Mouse (Mus musculus) cerebral cortex, adult 2 months (tissue): ENCODE results near the gene Src.

Experiments
- WGBS: fragments of 180-500 bp; shearing (Covaris S2); methylation state at CpG from one replicate; pipeline ENCODE4 v1.1.7; 2018; 5-methylcytosine and 5-hydroxymethylcytosine counted together

The Src gene

GRCm38 (mm10) chr2:157418206-157418605, at the start of gene Src:
Src (plus strand) TSS chr2:157418444.
- 58% methylated on average over 13 of the region's 13 CpGs for WGBS

GRCm38 (mm10) chr2:157371696-157372095, 46.5 kb upstream of the Src start:
- WGBS: 65% methylated on average over 6 of the region's 6 CpGs

DNA sequence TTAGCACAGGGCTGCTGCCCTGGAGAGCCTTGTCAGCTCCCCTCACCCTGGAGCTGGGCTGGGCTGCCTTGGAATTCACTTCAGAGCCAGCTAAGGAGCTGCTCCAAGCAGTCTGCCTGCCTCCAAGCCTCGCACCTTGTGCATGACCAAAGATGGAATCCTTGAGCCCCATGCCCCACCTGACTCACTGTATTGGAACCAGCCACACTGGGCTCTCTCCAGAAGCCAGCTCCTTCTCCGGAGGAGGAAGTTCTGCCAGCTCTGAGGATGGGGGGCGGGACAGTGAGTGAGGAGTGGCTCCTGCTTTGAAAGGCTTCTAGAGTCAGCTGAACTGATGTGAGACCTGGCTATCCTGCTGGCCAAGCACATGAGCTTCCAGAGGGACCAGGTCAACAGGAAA, 44.6 kb upstream of the Src start:
- 45% methylated on average over 3 of the region's 3 CpGs for WGBS

GRCm38 (mm10) chr2:157375051-157375450, 43.2 kb upstream of the Src start:
- 65% methylated on average over 8 of the region's 8 CpGs for WGBS

- 50% methylated on average over 14 of the region's 14 CpGs for WGBS
These were observed 42.2 kb upstream of the Src start for GRCm38 (mm10) chr2:157375794-157376757.

GRCm38 (mm10) chr2:157376995-157377394, 41.2 kb upstream of the Src start:
- 60% methylated on average over 3 of the region's 3 CpGs for WGBS

DNA sequence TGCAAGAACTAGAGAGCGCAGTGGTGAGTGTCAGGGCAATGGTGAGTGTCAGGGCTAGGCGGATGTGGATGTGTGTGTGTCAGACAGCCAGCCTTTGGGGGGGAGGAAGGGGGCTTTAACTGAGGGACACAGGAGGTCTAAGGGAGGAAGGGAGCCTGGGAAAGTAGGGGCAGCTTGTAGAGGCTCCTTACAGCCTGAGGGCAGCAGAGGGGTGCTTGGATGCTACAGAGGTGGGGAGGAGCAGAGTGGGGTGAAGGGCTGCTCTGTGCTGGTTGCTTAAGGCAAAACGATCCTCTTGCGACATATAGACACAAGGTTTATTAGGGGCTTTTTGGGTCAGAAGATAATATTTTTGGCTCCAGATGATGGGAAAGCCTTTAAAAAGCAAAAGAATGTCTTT, 33.4 kb upstream of the Src start:
- WGBS: 70% methylated on average over 4 of the region's 4 CpGs

DNA sequence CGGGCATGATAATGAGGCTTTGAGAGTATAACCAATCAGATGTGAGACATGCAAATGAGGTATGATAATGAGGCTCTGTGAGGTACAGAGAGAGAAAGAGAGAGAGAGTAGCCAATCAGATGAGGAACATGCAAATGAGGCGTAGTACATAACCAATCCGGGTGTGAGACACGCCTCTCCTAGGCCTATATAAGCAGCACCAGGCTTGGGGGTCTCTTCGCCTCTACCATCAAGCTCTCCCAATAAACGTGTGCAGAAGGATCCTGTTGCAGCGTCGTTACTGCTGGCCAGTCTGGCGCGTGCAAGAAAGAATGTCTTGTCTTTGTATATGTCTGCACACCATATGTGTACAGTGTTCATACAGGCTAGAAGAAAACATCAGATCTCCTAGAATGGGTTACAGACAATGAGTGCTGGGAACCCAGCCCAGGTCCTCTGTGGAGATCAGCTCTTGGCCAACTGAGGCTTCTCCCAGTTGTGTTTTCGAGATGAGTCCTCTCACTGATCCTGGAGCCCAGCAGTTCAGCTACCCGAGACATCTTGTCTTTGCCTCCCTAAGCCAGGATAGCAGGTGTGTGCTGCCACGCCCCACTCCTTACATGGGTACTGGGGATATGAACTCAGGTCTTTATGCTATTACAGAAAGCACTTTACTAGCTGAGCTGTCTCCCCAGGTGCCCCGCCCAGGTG, 29.2 kb upstream of the Src start:
- 87% methylated on average over 14 of the region's 14 CpGs for WGBS

- WGBS: 89% methylated on average over 7 of the region's 7 CpGs
These were observed 28.7 kb upstream of the Src start for GRCm38 (mm10) chr2:157389591-157389921.

DNA sequence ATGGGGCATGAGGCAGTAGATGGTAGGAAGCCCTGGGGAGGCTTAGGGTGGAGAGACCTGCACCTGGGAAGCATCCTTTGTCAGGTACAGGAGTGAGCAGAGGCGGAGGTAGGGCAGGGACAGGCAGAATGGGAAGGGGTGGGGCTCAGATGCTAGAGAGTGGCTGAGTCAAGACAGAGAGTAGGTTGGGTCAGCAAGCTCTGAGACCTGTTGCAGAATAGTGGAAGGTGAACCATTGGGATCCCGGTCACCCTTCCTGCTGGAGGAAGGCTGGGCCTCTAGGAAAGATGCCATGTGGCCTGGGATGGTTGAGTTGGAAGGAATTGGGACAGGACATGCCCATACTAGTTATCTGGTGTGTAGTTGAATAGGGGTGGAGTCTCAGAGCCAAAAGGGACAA, 25.9 kb upstream of the Src start:
- WGBS: 97% methylated on average over 2 of the region's 2 CpGs

GRCm38 (mm10) chr2:157393549-157393948, 24.7 kb upstream of the Src start:
- WGBS: 98% methylated on average over 4 of the region's 4 CpGs

DNA sequence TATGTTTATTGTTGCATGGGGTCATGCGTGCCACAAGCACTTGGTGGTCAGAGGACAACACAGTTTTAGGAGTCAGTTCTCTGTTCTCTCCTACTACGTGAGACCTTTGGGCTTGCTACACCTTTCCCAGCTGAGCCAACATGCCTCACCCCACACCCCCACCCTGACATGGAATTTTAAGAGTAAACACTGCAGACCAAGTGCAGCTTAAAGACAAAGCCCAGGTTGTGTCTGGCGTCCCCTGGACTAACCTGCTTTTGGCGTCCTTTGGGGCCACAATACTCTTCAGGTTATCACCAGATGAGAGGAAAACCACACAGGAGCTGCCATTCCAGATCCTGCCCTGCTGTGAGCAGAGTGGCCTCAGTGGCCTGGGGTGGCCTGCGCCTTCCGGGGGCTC, 23.4 kb upstream of the Src start:
- 71% methylated on average over 6 of the region's 6 CpGs for WGBS

- WGBS: 43% methylated on average over 5 of the region's 5 CpGs
These were observed 22.9 kb upstream of the Src start for GRCm38 (mm10) chr2:157395371-157395770.

DNA sequence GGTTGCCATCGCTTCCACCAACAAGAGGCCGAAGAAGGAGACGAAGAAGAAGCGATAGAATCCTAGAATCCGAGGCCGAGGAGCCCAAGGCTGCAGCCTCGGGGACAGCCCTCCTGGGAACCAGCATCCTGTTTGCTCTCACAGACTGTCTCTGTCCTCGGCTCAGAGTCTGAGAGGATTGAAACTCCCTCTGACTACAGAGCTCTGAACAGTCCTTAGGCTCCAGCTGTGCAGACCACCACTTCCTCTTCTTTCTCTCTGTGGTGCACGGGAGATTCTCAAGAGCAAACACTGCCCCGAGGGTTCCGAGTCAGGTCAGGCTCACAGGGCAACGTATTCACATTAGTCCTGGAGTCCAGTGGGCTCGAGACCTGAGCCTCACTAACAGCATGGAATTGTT, 22.3 kb upstream of the Src start:
- 60% methylated on average over 13 of the region's 13 CpGs for WGBS

DNA sequence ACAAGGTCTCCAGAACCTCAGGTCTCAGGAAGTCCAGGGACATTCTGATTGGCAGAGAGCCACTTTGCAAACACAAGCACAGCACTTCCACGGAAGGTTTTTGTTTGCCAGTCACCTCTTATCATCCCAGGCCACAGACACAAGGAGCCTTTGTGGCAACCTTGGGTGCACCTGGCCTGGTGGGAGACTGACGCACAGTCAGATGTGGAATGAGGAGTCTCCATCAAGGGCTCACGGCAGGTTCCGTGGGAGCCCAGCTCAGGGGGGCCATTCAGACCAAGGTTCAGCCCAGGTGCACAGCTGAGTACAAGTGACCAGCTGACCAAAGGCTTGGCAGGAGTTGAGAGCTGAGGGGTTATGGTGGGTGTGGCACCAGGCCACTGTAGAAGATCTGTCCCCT, 20.9 kb upstream of the Src start:
- WGBS: 88% methylated on average over 4 of the region's 4 CpGs

DNA sequence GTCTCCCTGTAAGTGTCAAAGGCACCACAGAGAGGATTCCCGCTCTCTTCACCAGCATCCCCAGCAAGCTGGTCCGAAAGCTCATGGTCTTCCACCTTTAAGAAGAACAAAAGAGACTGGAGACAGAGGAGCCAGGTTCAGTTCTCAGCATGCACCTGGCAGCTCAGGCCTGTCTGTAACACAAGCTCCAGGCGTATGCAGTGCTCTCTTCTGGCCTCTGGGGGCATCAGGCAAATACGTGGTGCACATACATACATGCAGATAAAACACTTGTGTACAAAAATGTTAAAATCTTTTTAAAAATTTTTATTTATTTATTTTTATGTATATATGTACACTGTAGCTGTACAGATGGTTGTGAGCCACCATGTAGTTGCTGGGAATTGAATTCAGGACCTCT, 19.7 kb upstream of the Src start:
- 97% methylated on average over 4 of the region's 4 CpGs for WGBS

DNA sequence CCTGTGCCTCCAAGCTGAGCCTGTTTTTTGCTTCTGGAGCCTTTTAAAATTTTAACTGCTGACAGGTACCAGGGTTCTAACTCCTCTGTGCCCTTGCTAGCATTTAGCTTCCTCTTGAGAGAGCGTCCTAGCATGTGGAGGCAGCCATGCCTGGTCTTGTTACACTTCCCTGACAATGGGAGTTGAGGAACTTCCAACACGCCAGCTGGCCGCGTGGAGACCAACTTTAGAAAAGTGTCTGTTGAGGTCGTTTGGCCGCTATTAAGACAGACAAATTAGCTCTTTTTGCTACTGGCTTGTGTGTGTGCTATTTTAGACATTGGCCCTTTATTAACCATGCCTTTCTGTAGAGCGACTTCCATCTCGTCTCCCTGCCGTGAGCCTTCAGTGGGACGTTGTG, 18.4 kb upstream of the Src start:
- 59% methylated on average over 10 of the region's 10 CpGs for WGBS

DNA sequence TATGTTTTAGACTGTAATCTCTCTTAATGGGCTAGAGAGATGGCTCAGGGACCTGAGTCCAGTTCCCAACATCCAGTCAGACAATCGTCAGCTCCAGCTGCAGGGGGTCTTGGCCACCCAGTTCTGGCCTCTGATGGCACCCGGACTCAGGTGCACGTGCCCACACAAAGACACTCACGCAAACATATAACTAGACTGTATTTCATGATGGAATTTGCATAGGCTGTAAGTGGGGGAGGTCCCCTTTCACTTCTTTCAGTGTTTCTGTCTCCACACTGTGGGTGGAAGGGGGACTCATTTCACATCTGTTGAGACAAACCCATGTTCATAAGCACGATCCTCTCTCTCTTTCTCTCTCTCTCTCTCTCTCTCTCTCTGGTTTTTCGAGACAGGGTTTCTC, 17.8 kb upstream of the Src start:
- 78% methylated on average over 6 of the region's 6 CpGs for WGBS

DNA sequence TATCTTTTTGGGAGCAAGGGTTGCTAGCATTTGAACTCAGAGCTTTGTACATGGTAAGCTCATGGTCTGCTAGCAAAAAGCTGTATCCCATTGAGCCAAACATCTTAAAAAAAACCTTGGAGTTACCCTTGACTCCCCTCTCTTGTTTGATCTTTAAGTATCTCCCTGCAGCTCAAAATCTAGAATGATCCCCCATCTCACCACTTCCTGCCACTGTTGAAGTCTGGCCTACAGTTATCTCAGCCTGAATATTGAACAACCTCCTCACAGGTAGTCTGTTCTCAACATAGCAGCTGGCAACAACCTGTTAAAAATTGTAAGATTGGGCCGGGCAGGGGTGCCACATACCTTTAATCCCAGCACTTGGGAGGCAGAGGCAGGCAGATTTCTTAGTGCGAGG, 17.0 kb upstream of the Src start:
- 97% methylated on average over 2 of the region's 2 CpGs for WGBS

- 47% methylated on average over 7 of the region's 7 CpGs for WGBS
These were observed 10.6 kb upstream of the Src start for GRCm38 (mm10) chr2:157407596-157407995.

GRCm38 (mm10) chr2:157409793-157410533, 8.3 kb upstream of the Src start:
- WGBS: 42% methylated on average over 12 of the region's 12 CpGs

GRCm38 (mm10) chr2:157411151-157411693, 7.0 kb upstream of the Src start:
- WGBS: 90% methylated on average over 6 of the region's 6 CpGs
